Mouse (Mus musculus): ENCODE results near the gene Tram1l1. TPM values are rescaled to one million over a fixed set of nuclear protein-coding genes. Genes with fewer than 3 reads are reported as not detected.

Gene Tram1l1
- total and polyA plus RNA-seq, 3 experiments: not detected

Other genes starting within 250 kb of the Tram1l1 start
- gene 1700006A11Rik, start 105.2 kb downstream of the Tram1l1 start, total RNA-seq (2012; rRNA removed): not detected in 2 replicates
- gene 1700006A11Rik, start 105.2 kb downstream of the Tram1l1 start, total RNA-seq (2014; rRNA removed): not detected in 2 replicates
- not detected in 2 replicates for gene 1700006A11Rik, start 105.2 kb downstream of the Tram1l1 start, polyA plus RNA-seq (2012; ENCODE audit: insufficient read length, low read depth)

Measured in CH12.LX (cell line).